ENCODE assay signal across 19 mouse cellular contexts in the genomic region with DNA sequence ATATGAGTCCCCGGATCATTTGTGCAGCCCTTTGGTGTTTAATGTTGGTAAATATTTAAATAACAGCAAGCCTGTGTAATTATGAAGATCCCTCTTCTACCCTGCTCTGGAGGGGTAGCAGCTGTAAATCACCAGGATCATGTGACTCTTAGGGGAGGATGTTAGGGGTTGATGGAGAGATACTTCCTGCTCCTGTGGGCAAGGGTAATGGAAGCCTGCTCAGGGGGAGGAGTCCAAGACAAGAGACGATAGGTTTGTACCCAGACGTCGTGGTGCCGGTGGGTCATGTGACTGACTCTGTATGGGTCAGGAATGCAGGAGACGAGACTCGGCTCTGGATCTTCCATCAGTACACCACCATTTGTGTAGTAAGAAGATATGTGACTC.
DNase-seq lines count a peak whose midpoint lies in the region; ATAC-seq lines count a peak whose summit lies in the region.
"Had no signal": no experiment of that assay in that cellular context is flagged by ENCODE, and none has a peak within 500 bp of the region (broad histone marks: within the 10 kb centered on the region; RNA-seq: fewer than 3 reads in every experiment).

No protein-coding gene starts in this region.

- no peak overlapping the region; the same call in 1 of the 2 replicates for H3K27ac ChIP-seq in hindbrain, embryonic 13.5 days
- H3K27ac ChIP-seq in hindbrain, embryonic 11.5 days (ENCODE audit: low read depth, low read length) = no peak overlapping the region
- H3K27ac ChIP-seq in neural tube, embryonic 12.5 days = no peak overlapping the region
- H3K27ac ChIP-seq in intestine, embryonic 14.5 days (ENCODE audit: low read depth) = no peak overlapping the region
- H3K27ac ChIP-seq in liver, embryonic 11.5 days (ENCODE audit: low read depth, low read length) = no peak overlapping the region
- H3K27ac ChIP-seq: embryonic facial prominence, embryonic 13.5 days; limb, embryonic 15.5 days had no signal

- 0 out of 2 replicates have a peak, but pooled peaks cover 6% of the 10 kb centered on the region for H3K9me3 ChIP-seq in hindbrain, embryonic 13.5 days
- no peaks in the 10 kb centered on the region for H3K9me3 ChIP-seq in hindbrain, embryonic 11.5 days (ENCODE audit: control insufficient read depth, low read length)
- H3K9me3 ChIP-seq in neural tube, embryonic 12.5 days = no peaks in the 10 kb centered on the region
- no peaks in the 10 kb centered on the region for H3K9me3 ChIP-seq in intestine, embryonic 14.5 days (ENCODE audit: control insufficient read depth, low read length)
- no peaks in the 10 kb centered on the region for H3K9me3 ChIP-seq in liver, embryonic 11.5 days (ENCODE audit: control insufficient read depth, low read length)
- H3K9me3 ChIP-seq: embryonic facial prominence, embryonic 13.5 days; limb, embryonic 15.5 days had no signal

- H3K36me3 ChIP-seq in hindbrain, embryonic 13.5 days = no peaks in the 10 kb centered on the region
- H3K36me3 ChIP-seq in hindbrain, embryonic 11.5 days (ENCODE audit: control insufficient read depth, insufficient read depth, low read length) = no peaks in the 10 kb centered on the region
- H3K36me3 ChIP-seq in neural tube, embryonic 12.5 days = no peaks in the 10 kb centered on the region
- H3K36me3 ChIP-seq in intestine, embryonic 14.5 days (ENCODE audit: control insufficient read depth, insufficient read depth, low read length) = no peaks in the 10 kb centered on the region
- H3K36me3 ChIP-seq in liver, embryonic 11.5 days (ENCODE audit: control insufficient read depth, insufficient read depth, low read length) = no peaks in the 10 kb centered on the region
- H3K36me3 ChIP-seq: embryonic facial prominence, embryonic 13.5 days; heart, embryonic 12.5 days; limb, embryonic 15.5 days had no signal

- H3K4me3 ChIP-seq in hindbrain, embryonic 13.5 days = no peak overlapping the region
- H3K4me3 ChIP-seq in hindbrain, embryonic 11.5 days (ENCODE audit: low read depth, low read length) = no peak overlapping the region
- no peak overlapping the region for H3K4me3 ChIP-seq in neural tube, embryonic 12.5 days
- H3K4me3 ChIP-seq in intestine, embryonic 14.5 days (ENCODE audit: low read depth, low read length) = no peak overlapping the region
- H3K4me3 ChIP-seq in liver, embryonic 11.5 days (ENCODE audit: low read depth, low read length) = no peak overlapping the region
- H3K4me3 ChIP-seq: embryonic facial prominence, embryonic 13.5 days; heart, embryonic 12.5 days; limb, embryonic 15.5 days had no signal

- H3K4me2 ChIP-seq in hindbrain, embryonic 13.5 days = no peak overlapping the region
- H3K4me2 ChIP-seq in hindbrain, embryonic 11.5 days (replicated peaks; ENCODE audit: low read depth, low read length) = no peak overlapping the region
- no peak overlapping the region for H3K4me2 ChIP-seq in neural tube, embryonic 12.5 days (replicated peaks)
- H3K4me2 ChIP-seq in intestine, embryonic 14.5 days (ENCODE audit: low read length) = peak overlapping the region; percentile 29
- H3K4me2 ChIP-seq in liver, embryonic 11.5 days = no peak overlapping the region
- H3K4me2 ChIP-seq: embryonic facial prominence, embryonic 13.5 days; heart, embryonic 12.5 days; limb, embryonic 15.5 days had no signal

- DNase-seq in hindbrain, embryonic 11.5 days (ENCODE audit: low spot score) = no peak
- DNase-seq in neural tube, embryonic 10.5 days (ENCODE audit: extremely low spot score, low spot score) = no peak
- no peak for DNase-seq in intestine, embryonic 14.5 days (ENCODE audit: low spot score)
- no peak for DNase-seq in layer of hippocampus, postnatal 10 days (ENCODE audit: low spot score in 2 of 2)
- no peak for DNase-seq in liver, embryonic 11.5 days (ENCODE audit: low spot score)
- no peak for DNase-seq in left cerebral cortex, postnatal 4 days
- DNase-seq: adrenal gland, postnatal 25 days; cerebellum, adult 9-11 months; gastrocnemius, postnatal 25 days; heart, postnatal 4 days; kidney, postnatal 4 days; layer of hippocampus, postnatal 36 days; lung, adult 2 months; thymus, postnatal 14 days had no signal

- ATAC-seq in hindbrain, embryonic 13.5 days (ENCODE audit: low FRiP score) = peak; percentile 56; the same call in 1 of the 2 replicates
- no peak; the same call in 1 of the 2 replicates for ATAC-seq in hindbrain, embryonic 11.5 days (ENCODE audit: low FRiP score)
- peak; percentile 57 for ATAC-seq in neural tube, embryonic 12.5 days (ENCODE audit: low FRiP score, low read depth)
- ATAC-seq in intestine, embryonic 14.5 days (replicated peaks; ENCODE audit: low FRiP score, low TSS enrichment, low read depth) = peak; percentile 40; the same call in 1 of the 2 replicates
- ATAC-seq in liver, embryonic 11.5 days (replicated peaks; ENCODE audit: low FRiP score) = no peak

- no peaks in the 10 kb centered on the region for H3K27me3 ChIP-seq in hindbrain, embryonic 13.5 days
- H3K27me3 ChIP-seq in hindbrain, embryonic 11.5 days (ENCODE audit: control insufficient read depth, insufficient read depth, low read length) = no peaks in the 10 kb centered on the region
- no peaks in the 10 kb centered on the region for H3K27me3 ChIP-seq in neural tube, embryonic 12.5 days (replicated peaks)
- H3K27me3 ChIP-seq in intestine, embryonic 14.5 days (replicated peaks; ENCODE audit: control insufficient read depth, insufficient read depth, low read length) = no peaks in the 10 kb centered on the region
- no peaks in the 10 kb centered on the region for H3K27me3 ChIP-seq in liver, embryonic 11.5 days (replicated peaks; ENCODE audit: control insufficient read depth, insufficient read depth, low read length)
- H3K27me3 ChIP-seq: embryonic facial prominence, embryonic 13.5 days; heart, embryonic 12.5 days; limb, embryonic 15.5 days had no signal

- peaks cover 35% of the 10 kb centered on the region for H3K4me1 ChIP-seq in hindbrain, embryonic 13.5 days (replicated peaks)
- no peaks in the 10 kb centered on the region; the same call in 1 of the 2 replicates for H3K4me1 ChIP-seq in hindbrain, embryonic 11.5 days (replicated peaks; ENCODE audit: control insufficient read depth, insufficient read depth, low read length)
- H3K4me1 ChIP-seq in neural tube, embryonic 12.5 days = peaks cover 12% of the 10 kb centered on the region
- peaks cover 25% of the 10 kb centered on the region for H3K4me1 ChIP-seq in intestine, embryonic 14.5 days (replicated peaks; ENCODE audit: control insufficient read depth, insufficient read depth, low read length)
- H3K4me1 ChIP-seq in liver, embryonic 11.5 days (replicated peaks; ENCODE audit: control insufficient read depth, insufficient read depth, low read length) = peaks cover 3% of the 10 kb centered on the region
- H3K4me1 ChIP-seq: limb, embryonic 15.5 days had no signal

- intact Hi-C loops in left cerebral cortex, postnatal 4 days (cut with DNase I) = no loop called here

- H3K9ac ChIP-seq in hindbrain, embryonic 13.5 days = no peak overlapping the region
- no peak overlapping the region for H3K9ac ChIP-seq in hindbrain, embryonic 11.5 days (ENCODE audit: low read depth, low read length)
- H3K9ac ChIP-seq in neural tube, embryonic 12.5 days = no peak overlapping the region
- H3K9ac ChIP-seq in intestine, embryonic 14.5 days (ENCODE audit: low read length) = no peak overlapping the region
- H3K9ac ChIP-seq in liver, embryonic 11.5 days (ENCODE audit: low read depth, low read length) = no peak overlapping the region
- H3K9ac ChIP-seq: embryonic facial prominence, embryonic 13.5 days; heart, embryonic 12.5 days; limb, embryonic 15.5 days had no signal

- 64% methylated on average over 7 of the region's 7 CpGs for WGBS in hindbrain, embryonic 13.5 days
- 73% methylated on average over 7 of the region's 7 CpGs for WGBS in hindbrain, embryonic 11.5 days
- 65% methylated on average over 7 of the region's 7 CpGs for WGBS in neural tube, embryonic 12.5 days
- 34% methylated on average over 7 of the region's 7 CpGs for WGBS in intestine, embryonic 14.5 days
- 56% methylated on average over 7 of the region's 7 CpGs for WGBS in liver, embryonic 11.5 days

Comparison
In these comparisons a context has a peak if more than half of its experiments do, and no peak if none do; other contexts are left out.
1. ATAC-seq: peak in hindbrain, embryonic 13.5 days (single experiment), neural tube, embryonic 12.5 days (single experiment) and intestine, embryonic 14.5 days (single experiment); none in hindbrain, embryonic 11.5 days (single experiment) and liver, embryonic 11.5 days (single experiment).